Mouse (Mus musculus) limb, embryonic 12.5 days (tissue): ENCODE data around the gene Obp1b. TPM values are rescaled to one million over a fixed set of nuclear protein-coding genes. Genes with fewer than 3 reads are reported as not detected.
"Not testable (repeated sequence)": the region's sequence is repeated elsewhere in the genome, so short reads cannot be mapped to it uniquely, and the experiment has no call there.

ENCODE experiments used
- ATAC-seq: fragments of 200-750 bp; cut with Nextera tagmentation; 2 replicates; pipeline ENCODE4 v1.8.0; 2017; ENCODE audit warnings: low read depth, moderate TSS enrichment; ENCODE audit not compliant: insufficient number of reproducible peaks, insufficient read depth, low FRiP score, low TSS enrichment
- H3K27ac ChIP-seq: fragments of 300-500 bp; sonication (generic); 2 replicates; pipeline ENCODE4 v1.5.1; 2016; ENCODE audit warnings: mild to moderate bottlenecking, moderate library complexity
- H3K27me3 ChIP-seq: fragments of 300-500 bp; sonication (generic); 2 replicates; pipeline ENCODE4 v1.6.1; 2016; ENCODE audit warnings: mild to moderate bottlenecking, moderate library complexity
- H3K36me3 ChIP-seq: fragments of 300-500 bp; sonication (generic); 2 replicates; pipeline ENCODE4 v1.6.1; 2016; ENCODE audit warnings: mild to moderate bottlenecking, moderate library complexity
- H3K4me1 ChIP-seq: fragments of 300-500 bp; sonication (generic); replicated peaks from 2 replicates; pipeline ENCODE4 v1.6.1; 2016
- H3K4me2 ChIP-seq: fragments of 300-500 bp; sonication (generic); 2 replicates; pipeline ENCODE4 v1.6.1; 2016; ENCODE audit warnings: mild to moderate bottlenecking, moderate library complexity
- H3K4me3 ChIP-seq: fragments of 300-500 bp; sonication (generic); replicated peaks from 2 replicates; pipeline ENCODE4 v1.5.1; 2016; ENCODE audit warnings: mild to moderate bottlenecking
- H3K9ac ChIP-seq: fragments of 300-500 bp; sonication (generic); replicated peaks from 2 replicates; pipeline ENCODE4 v1.6.1; 2016; ENCODE audit warnings: mild to moderate bottlenecking, moderate library complexity
- H3K9me3 ChIP-seq: fragments of 300-500 bp; sonication (generic); 2 replicates; pipeline ENCODE4 v1.6.1; 2016; ENCODE audit warnings: mild to moderate bottlenecking, moderate library complexity
- WGBS: fragments of 180-500 bp; shearing (Covaris S2); methylation state at CpG from one replicate; pipeline ENCODE4 v1.1.7; 2016; 5-methylcytosine and 5-hydroxymethylcytosine counted together
- polyA plus RNA-seq: library from polyadenylated mRNA; unstranded; fragments of >200 nt; fragmentation: Nextera tagmentation; extraction: Ambion mirVana; gene quantifications from 2 replicates; pipeline ENCODE4 v1.2.1, GENCODE M21; 2016

Obp1b gene
- polyA plus RNA-seq: not detected in 2 replicates

DNA sequence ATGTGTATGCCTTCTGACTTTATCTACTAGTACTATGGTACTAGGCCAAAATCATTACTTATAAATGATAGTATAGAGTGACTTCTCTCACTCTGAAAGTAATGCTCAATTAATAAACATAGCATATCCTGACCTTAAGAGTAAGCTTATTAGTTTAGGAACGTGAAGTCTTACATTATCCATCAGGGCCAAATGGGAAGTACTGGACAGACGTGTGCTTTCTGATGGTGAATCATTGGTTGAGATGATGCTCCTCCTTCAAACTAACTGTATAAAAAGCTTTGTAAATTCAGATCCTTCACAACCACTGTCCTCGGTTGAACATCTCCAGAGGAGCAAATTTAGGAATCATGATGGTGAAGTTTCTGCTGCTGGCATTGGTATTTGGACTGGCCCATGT is at the start of gene Obp1b:
TSS of gene Obp1b (plus strand) at position 301 of the 400 bp plus-strand sequence.
- not testable (repeated sequence) for H3K4me2 ChIP-seq, ATAC-seq, H3K27me3 ChIP-seq, H3K27ac ChIP-seq, H3K9ac ChIP-seq, H3K9me3 ChIP-seq, H3K4me1 ChIP-seq, H3K36me3 ChIP-seq, H3K4me3 ChIP-seq
- WGBS: no CpG with 5 or more reads among the region's 3 CpGs

DNA sequence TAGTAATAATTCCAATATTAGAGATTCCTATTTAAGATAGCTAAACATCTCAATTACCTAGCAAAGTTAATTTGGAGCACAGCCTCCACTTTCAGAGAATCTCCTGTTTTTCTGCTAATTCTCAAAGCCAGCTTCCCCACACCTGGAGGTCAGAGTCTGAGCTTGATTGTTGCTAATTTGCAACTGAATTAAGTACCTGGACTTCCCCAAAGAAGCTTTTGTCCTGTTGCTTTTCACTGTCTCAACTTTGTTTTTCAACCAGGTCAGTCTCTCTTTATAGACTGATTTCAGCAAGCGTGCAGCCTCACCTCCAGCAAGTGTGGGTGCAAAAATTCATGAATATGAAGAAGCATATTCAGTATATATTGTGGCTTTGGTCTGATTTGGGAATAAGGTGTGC is 15.6 kb downstream of the Obp1b start:
- H3K36me3 ChIP-seq, H3K9me3 ChIP-seq, H3K27me3 ChIP-seq, H3K27ac ChIP-seq, H3K4me1 ChIP-seq, H3K9ac ChIP-seq, H3K4me2 ChIP-seq, ATAC-seq, H3K4me3 ChIP-seq: not testable (repeated sequence)
- WGBS: 77% methylated on average over 1 of the region's 1 CpGs

DNA sequence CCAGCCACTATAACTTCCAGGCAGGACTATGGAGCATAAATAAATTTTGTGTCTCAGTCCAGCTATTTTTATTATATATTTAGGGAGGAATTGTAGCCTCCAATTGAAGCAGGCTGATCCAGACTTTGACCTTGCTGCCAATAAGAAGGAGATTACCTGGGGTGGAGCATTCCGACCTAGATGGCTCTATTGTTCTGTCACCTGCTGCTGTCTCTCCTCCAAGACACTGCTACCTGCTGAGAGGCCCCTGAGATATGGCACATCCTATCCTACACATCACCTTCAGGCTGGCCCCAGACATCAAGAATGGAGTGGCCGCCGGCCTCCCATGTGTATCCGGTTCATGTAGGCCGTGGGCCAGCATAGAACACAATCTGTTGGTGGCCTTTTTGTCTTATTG is 16.3 kb downstream of the Obp1b start:
- Histone ChIP-seq H3K36me3 (no peaks in the 10 kb centered on the region), H3K9me3 (peaks cover 7% of the 10 kb centered on the region; the same call in 1 of the 2 replicates), H3K27me3 (no peaks in the 10 kb centered on the region), H3K27ac (no peak overlapping the region), H3K4me3 (no peak overlapping the region), H3K4me1 (no peaks in the 10 kb centered on the region), H3K9ac (no peak overlapping the region), H3K4me2 (no peak overlapping the region)
- ATAC-seq: no peak
- 95% methylated on average over 5 of the region's 5 CpGs for WGBS

Other genes starting within 250 kb of the Obp1b start
- not detected in 2 replicates for gene Obp1a, start 95.4 kb upstream of the Obp1b start, polyA plus RNA-seq
- not detected in 2 replicates for gene Gm5938, start 61.3 kb upstream of the Obp1b start, polyA plus RNA-seq
- gene Gm14743, start 59.1 kb downstream of the Obp1b start, polyA plus RNA-seq: not detected in 2 replicates
- gene 4930480E11Rik, start 182.9 kb downstream of the Obp1b start, polyA plus RNA-seq: not detected in 2 replicates